8 mouse cellular contexts compared by ENCODE assay signal in genomic region chr8:106699588-106699987, GRCm38 (mm10). TPM values are rescaled to one million over a fixed set of nuclear protein-coding genes. Genes with fewer than 3 reads are reported as not detected.
DNase-seq lines count a peak whose midpoint lies in the region; ATAC-seq lines count a peak whose summit lies in the region.

No protein-coding gene starts in this region.

- no peaks in the 10 kb centered on the region for H3K9me3 ChIP-seq in kidney, embryonic 15.5 days (replicated peaks)
- H3K9me3 ChIP-seq in limb, embryonic 11.5 days (ENCODE audit: control insufficient read depth, low read length): no peaks in the 10 kb centered on the region

- no peak for ATAC-seq in kidney, embryonic 15.5 days (replicated peaks; ENCODE audit: low FRiP score)
- no peak for ATAC-seq in limb, embryonic 11.5 days (ENCODE audit: insufficient number of reproducible peaks, low FRiP score, low TSS enrichment, low read depth)

- H3K4me1 ChIP-seq in kidney, embryonic 15.5 days: no peaks in the 10 kb centered on the region
- H3K4me1 ChIP-seq in limb, embryonic 11.5 days (ENCODE audit: control insufficient read depth, insufficient read depth, low read length): peaks cover 2% of the 10 kb centered on the region; the same call in 1 of the 2 replicates

- 88% methylated on average over 5 of the region's 5 CpGs for WGBS in kidney, embryonic 15.5 days
- WGBS in limb, embryonic 11.5 days: 80% methylated on average over 5 of the region's 5 CpGs

- H3K9ac ChIP-seq in kidney, embryonic 15.5 days: no peak overlapping the region
- H3K9ac ChIP-seq in limb, embryonic 11.5 days (ENCODE audit: low read length): no peak overlapping the region

- peak; percentile 44 for DNase-seq in kidney, adult 11 months
- DNase-seq in R1 (ENCODE audit: low read depth, low spot score): peak; percentile 75
- DNase-seq in embryo, embryonic 9.5 days (ENCODE audit: extremely low spot score): peak; percentile 61
- peak; percentile 73 to 86 for DNase-seq in heart, postnatal 36 days
- peak; percentile 83 for DNase-seq in limb, embryonic 11.5 days (ENCODE audit: low spot score)
- DNase-seq in right cerebral cortex, adult 18-20 months: peak; percentile 49
- DNase-seq in urinary bladder, postnatal 4 days (ENCODE audit: low spot score in 2 of 2): peak; percentile 36 to 78

- peaks cover 81% of the 10 kb centered on the region for H3K36me3 ChIP-seq in kidney, embryonic 15.5 days
- peaks cover 4% of the 10 kb centered on the region; the same call in 1 of the 2 replicates for H3K36me3 ChIP-seq in limb, embryonic 11.5 days (ENCODE audit: control insufficient read depth, insufficient read depth, low read length)

- H3K4me3 ChIP-seq in kidney, embryonic 15.5 days (replicated peaks): no peak overlapping the region
- no peak overlapping the region for H3K4me3 ChIP-seq in limb, embryonic 11.5 days (ENCODE audit: low read depth, low read length)

- intact Hi-C loops in heart, postnatal 36 days (cut with DNase I): loop anchor here (1.0 to 5.0 kb wide), 2 partner anchors 189 to 303 kb away; no protein-coding TSS in a partner anchor

- H3K4me2 ChIP-seq in kidney, embryonic 15.5 days: no peak overlapping the region
- no peak overlapping the region for H3K4me2 ChIP-seq in limb, embryonic 11.5 days (ENCODE audit: low read depth, severe bottlenecking)

- no peaks in the 10 kb centered on the region for H3K27me3 ChIP-seq in kidney, embryonic 15.5 days
- H3K27me3 ChIP-seq in limb, embryonic 11.5 days (ENCODE audit: control insufficient read depth, insufficient read depth, low read length): no peaks in the 10 kb centered on the region

- no peak overlapping the region for H3K27ac ChIP-seq in kidney, embryonic 15.5 days
- H3K27ac ChIP-seq in limb, embryonic 11.5 days (replicated peaks; ENCODE audit: low read depth, low read length): no peak overlapping the region

RNA-seq across cellular contexts. Expression of gene Tango6, which starts 16.7 kb away (rescaled TPM):
- polyA plus RNA-seq in kidney, embryonic 15.5 days (2015; fragmentation: Nextera tagmentation; extraction: Ambion mirVana): 11.6 and 12.3 TPM in 2 replicates
- 10 to 100 TPM; 10.7 to 11.2 TPM for total RNA-seq in heart, postnatal 36 days (2021)
- polyA plus RNA-seq in limb, embryonic 11.5 days (2014; fragmentation: Nextera tagmentation; extraction: Ambion mirVana): 10.0 and 10.5 TPM in 2 replicates
